Mouse (Mus musculus) T-cell, adult 2 months (primary cell): ENCODE results near the gene Speer4f2.
"Not testable (repeated sequence)": the region's sequence is repeated elsewhere in the genome, so short reads cannot be mapped to it uniquely, and the experiment has no call there.

Experiments used
- DNase-seq: peaks from one replicate; pipeline ENCODE4 v3.0.0; 2022; ENCODE audit warnings: low spot score

Speer4f2 gene

GRCm38 (mm10) chr5:17372880-17373279 is at the start of gene Speer4f2:
Gene Speer4f2, plus strand, starts transcription at chr5:17373180.
- not testable (repeated sequence) for DNase-seq

GRCm38 (mm10) chr5:17328946-17329566 is 43.9 kb upstream of the Speer4f2 start:
- DNase-seq = no peak

- no peak for DNase-seq
Observed at GRCm38 (mm10) chr5:17334836-17335235, 38.1 kb upstream of the Speer4f2 start.

GRCm38 (mm10) chr5:17345741-17346140 is 27.2 kb upstream of the Speer4f2 start:
- DNase-seq = not testable (repeated sequence)

GRCm38 (mm10) chr5:17359394-17359999 is 13.5 kb upstream of the Speer4f2 start:
- no peak for DNase-seq

GRCm38 (mm10) chr5:17389926-17390325 is 16.9 kb downstream of the Speer4f2 start:
- peak; percentile 1 for DNase-seq

- no peak for DNase-seq
Observed at GRCm38 (mm10) chr5:17391207-17391606, 18.2 kb downstream of the Speer4f2 start.

- DNase-seq = no peak
Observed at GRCm38 (mm10) chr5:17400571-17400970, 27.6 kb downstream of the Speer4f2 start.

- no peak for DNase-seq
Observed at GRCm38 (mm10) chr5:17401206-17402077, 28.5 kb downstream of the Speer4f2 start.

- DNase-seq = no peak
Observed at GRCm38 (mm10) chr5:17402330-17403125, 29.5 kb downstream of the Speer4f2 start.

- no peak for DNase-seq
Observed at GRCm38 (mm10) chr5:17403584-17403983, 30.6 kb downstream of the Speer4f2 start.

- DNase-seq = no peak
Observed at GRCm38 (mm10) chr5:17408924-17409660, 36.1 kb downstream of the Speer4f2 start.

GRCm38 (mm10) chr5:17417201-17417600 is 44.2 kb downstream of the Speer4f2 start:
- DNase-seq = no peak

- no peak for DNase-seq
Observed at GRCm38 (mm10) chr5:17419215-17419820, 46.3 kb downstream of the Speer4f2 start.

GRCm38 (mm10) chr5:17419921-17420320 is 46.9 kb downstream of the Speer4f2 start:
- DNase-seq = no peak

GRCm38 (mm10) chr5:17422225-17422624 is 49.2 kb downstream of the Speer4f2 start:
- DNase-seq = no peak

GRCm38 (mm10) chr5:17426930-17427329 is 54.0 kb downstream of the Speer4f2 start:
- DNase-seq = no peak
